Mouse (Mus musculus) cerebellum, adult 2 months (tissue): ENCODE measurements at regions not wholly inside any gene's neighbourhood (a gene's known extent, or its start where the extent isn't known, plus 50 kb on each side); places are given as distances from the start of the nearest gene placed in this dataset.
"Not testable (repeated sequence)": the region's sequence is repeated elsewhere in the genome, so short reads cannot be mapped to it uniquely, and the experiment has no call there.

Experiments
- DNase-seq, 2 experiments: peaks; one replicate each; pipeline ENCODE4 v3.0.0; 2021
- H3K27ac ChIP-seq: fragments of 200-500 bp; 2 replicates; pipeline ENCODE4 v1.5.1; 2012; ENCODE audit warnings: low read length, control low read depth, inconsistent platforms; ENCODE audit not compliant: insufficient read depth
- H3K27me3 ChIP-seq: fragments of 200-500 bp; 2 replicates; pipeline ENCODE4 v1.6.1; 2012; ENCODE audit warnings: inconsistent platforms, mild to moderate bottlenecking, low read length, moderate library complexity; ENCODE audit not compliant: control insufficient read depth, insufficient read depth
- H3K4me1 ChIP-seq: fragments of 200-500 bp; 2 replicates; pipeline ENCODE4 v1.6.1; 2011; ENCODE audit warnings: low read length; ENCODE audit not compliant: control insufficient read depth, insufficient read depth
- H3K4me3 ChIP-seq: fragments of 200-500 bp; replicated peaks from 2 replicates; pipeline ENCODE3; 2011; ENCODE audit warnings: mild to moderate bottlenecking, low read depth, low read length, control low read depth; ENCODE audit not compliant: insufficient read depth
- CTCF ChIP-seq: fragments of 200-500 bp; IDR thresholded peaks from 2 replicates; pipeline ENCODE4 v1.5.1; 2011; ENCODE audit warnings: low read depth, mild to moderate bottlenecking, control low read depth, low read length, moderate library complexity, borderline replicate concordance; ENCODE audit not compliant: insufficient read depth
- POLR2A ChIP-seq: fragments of 200-500 bp; IDR thresholded peaks from 2 replicates; pipeline ENCODE4 v1.6.1; 2011; ENCODE audit warnings: low read length, control low read depth, borderline replicate concordance; ENCODE audit not compliant: insufficient read depth
- WGBS: fragments of 180-500 bp; shearing (Covaris S2); methylation state at CpG from one replicate; pipeline ENCODE4 v1.1.7; 2018; 5-methylcytosine and 5-hydroxymethylcytosine counted together

GRCm38 (mm10) chr14:48770832-48771231, 97.2 kb upstream of the Otx2 start:
- WGBS = 89% methylated on average over 9 of the region's 9 CpGs
- H3K4me1 ChIP-seq = no peaks in the 10 kb centered on the region
- TF ChIP-seq POLR2A (no peak), CTCF (no peak)
- H3K4me3 ChIP-seq = no peak overlapping the region
- DNase-seq = no peak
- H3K27ac ChIP-seq = no peak overlapping the region
- H3K27me3 ChIP-seq = no peaks in the 10 kb centered on the region

- DNase-seq = no peak
- H3K27me3 ChIP-seq = no peaks in the 10 kb centered on the region
- no peak overlapping the region for H3K4me3 ChIP-seq
- no peaks in the 10 kb centered on the region for H3K4me1 ChIP-seq
- WGBS = 91% methylated on average over 5 of the region's 5 CpGs
- H3K27ac ChIP-seq = no peak overlapping the region
- TF ChIP-seq POLR2A (no peak), CTCF (no peak)
Measured at GRCm38 (mm10) chr14:48762691-48763090, 89.1 kb upstream of the Otx2 start.

- no peak for DNase-seq
- WGBS = 62% methylated on average over 7 of the region's 7 CpGs
- Histone ChIP-seq H3K4me3 (no peak overlapping the region), H3K27ac (no peak overlapping the region), H3K4me1 (no peaks in the 10 kb centered on the region), H3K27me3 (no peaks in the 10 kb centered on the region)
- TF ChIP-seq CTCF (no peak), POLR2A (no peak)
Measured at GRCm38 (mm10) chr14:48761002-48761648, 87.5 kb upstream of the Otx2 start.

- DNase-seq, H3K27ac ChIP-seq, H3K27me3 ChIP-seq, H3K4me1 ChIP-seq, H3K4me3 ChIP-seq: not testable (repeated sequence)
- 95% methylated on average over 5 of the region's 5 CpGs for WGBS
Measured at GRCm38 (mm10) chr14:48755096-48755495, 81.5 kb upstream of the Otx2 start.

GRCm38 (mm10) chr14:48754080-48754720, 80.6 kb upstream of the Otx2 start:
- Histone ChIP-seq H3K27me3 (no peaks in the 10 kb centered on the region), H3K4me3 (no peak overlapping the region), H3K27ac (no peak overlapping the region), H3K4me1 (no peaks in the 10 kb centered on the region)
- DNase-seq = no peak
- WGBS = 55% methylated on average over 11 of the region's 11 CpGs
- TF ChIP-seq POLR2A = no peak
- TF ChIP-seq CTCF = no peak

- no peaks in the 10 kb centered on the region for H3K27me3 ChIP-seq
- TF ChIP-seq CTCF (no peak), POLR2A (no peak)
- H3K4me3 ChIP-seq = no peak overlapping the region
- WGBS = 61% methylated on average over 10 of the region's 10 CpGs
- DNase-seq = no peak
- no peak overlapping the region for H3K27ac ChIP-seq
- H3K4me1 ChIP-seq = no peaks in the 10 kb centered on the region
Measured at GRCm38 (mm10) chr14:48753517-48754079, 80.0 kb upstream of the Otx2 start.

GRCm38 (mm10) chr14:48753084-48753483, 79.5 kb upstream of the Otx2 start:
- no peak overlapping the region for H3K4me3 ChIP-seq
- DNase-seq = no peak
- TF ChIP-seq POLR2A (no peak), CTCF (no peak)
- H3K27me3 ChIP-seq = no peaks in the 10 kb centered on the region
- WGBS = 89% methylated on average over 7 of the region's 7 CpGs
- H3K27ac ChIP-seq = no peak overlapping the region
- no peaks in the 10 kb centered on the region for H3K4me1 ChIP-seq

GRCm38 (mm10) chr14:48752579-48752905, 78.9 kb upstream of the Otx2 start:
- Histone ChIP-seq H3K4me3 (no peak overlapping the region), H3K27me3 (no peaks in the 10 kb centered on the region), H3K4me1 (no peaks in the 10 kb centered on the region), H3K27ac (no peak overlapping the region)
- 75% methylated on average over 8 of the region's 8 CpGs for WGBS
- no peak for DNase-seq
- TF ChIP-seq CTCF (no peak), POLR2A (no peak)
